Mouse (Mus musculus): ENCODE results near the gene Opalin. TPM values are rescaled to one million over a fixed set of nuclear protein-coding genes. Genes with fewer than 3 reads are reported as not detected.

Opalin gene
- total RNA-seq (2023) = not detected

DNA sequence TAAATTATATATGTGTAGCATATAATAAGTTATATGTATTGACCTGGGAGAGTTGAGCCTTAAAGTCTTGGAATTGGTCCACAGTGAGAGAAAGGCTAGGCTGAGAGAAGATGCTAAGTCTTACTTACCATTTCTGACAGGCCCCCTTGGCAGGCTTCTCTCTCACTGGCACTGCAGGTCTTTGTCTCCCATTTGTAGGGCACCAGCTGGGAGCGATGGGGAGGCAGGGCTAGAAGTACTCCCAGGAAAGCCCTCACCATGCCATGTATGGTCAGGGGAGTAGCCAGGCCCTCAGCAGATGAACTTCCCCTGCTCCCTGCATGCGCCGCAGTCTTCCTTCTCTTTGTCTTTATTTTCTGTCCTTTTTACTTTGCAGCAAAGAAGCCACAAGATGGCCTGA lies at the start of gene Opalin:
Opalin (minus strand) TSS at position 208 of the 400 bp plus-strand sequence.

GRCm38 (mm10) chr19:41029219-41029618 lies 47.7 kb downstream of the Opalin start, which contains the start of gene Dntt:
Gene Dntt (plus strand): TSS chr19:41029275.

Other genes with a start within 250 kb of the Opalin start
- 10 to 100 TPM; 27.4 to 29.8 TPM for gene Ccnj, start 245.8 kb downstream of the Opalin start, total RNA-seq (2023)
- 10 to 100 TPM; 22.9 to 25.6 TPM for gene Zfp518a, start 182.4 kb downstream of the Opalin start, total RNA-seq (2023)
- gene Blnk, start 82.6 kb downstream of the Opalin start, total RNA-seq (2023) = 100 to 1,000 TPM; 421 to 430 TPM
- not detected for gene Dntt, start 47.8 kb downstream of the Opalin start, total RNA-seq (2023)
- under 1 TPM; 0.12 to 0.32 TPM for gene Tll2, start 129.7 kb upstream of the Opalin start, total RNA-seq (2023)
- 100 to 1,000 TPM; 105 to 115 TPM for gene Tm9sf3, start 186.9 kb upstream of the Opalin start, total RNA-seq (2023)

All from B cell, adult 67 days (primary cell).